Mouse (Mus musculus): ENCODE data around the gene Samd1. TPM values are rescaled to one million over a fixed set of nuclear protein-coding genes. Genes with fewer than 3 reads are reported as not detected.

Samd1 gene
- total RNA-seq (2021) = 10 to 100 TPM; 27.3 to 33.1 TPM

DNA sequence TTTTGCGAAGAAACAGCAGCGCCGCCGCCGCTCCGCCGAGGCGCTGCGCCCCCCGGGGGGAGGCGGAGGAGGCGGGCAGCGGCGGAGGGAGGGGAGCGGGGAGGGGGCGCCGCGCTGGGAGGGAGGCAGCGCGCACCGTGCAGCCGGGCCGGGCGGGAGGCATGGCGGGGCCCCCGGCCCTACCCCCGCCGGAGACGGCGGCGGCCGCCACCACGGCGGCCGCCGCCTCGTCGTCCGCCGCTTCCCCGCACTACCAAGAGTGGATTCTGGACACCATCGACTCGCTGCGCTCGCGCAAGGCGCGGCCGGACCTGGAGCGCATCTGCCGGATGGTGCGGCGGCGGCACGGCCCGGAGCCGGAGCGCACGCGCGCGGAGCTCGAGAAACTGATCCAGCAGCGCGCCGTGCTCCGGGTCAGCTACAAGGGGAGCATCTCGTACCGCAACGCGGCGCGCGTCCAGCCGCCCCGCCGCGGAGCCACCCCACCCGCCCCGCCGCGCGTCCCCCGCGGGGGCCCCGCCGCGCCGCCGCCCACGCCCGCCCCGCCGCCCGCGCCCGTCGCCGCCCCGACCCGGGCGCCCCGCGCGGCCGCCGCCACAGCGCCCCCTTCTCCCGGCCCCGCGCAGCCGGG is at the start of gene Samd1:
Samd1 (plus strand) TSS at position 162 of the 631 bp plus-strand sequence.
- intact Hi-C loops (cut with DNase I) = loop anchor here (5.0 kb wide), 2 partner anchors 40 to 100 kb away; partner anchors contain the start of genes Asf1b and Gm10644
- DNase-seq = peak; percentile 63 to 67

GRCm38 (mm10) chr8:83954749-83955105 is 42.7 kb upstream of the Samd1 start:
- intact Hi-C loops (cut with DNase I) = loop anchor here (2.0 to 5.0 kb wide), 4 partner anchors 43 to 297 kb away; partner anchors contain the start of gene Samd1

GRCm38 (mm10) chr8:83955106-83955957 is 42.1 kb upstream of the Samd1 start, which contains the start of the genes Gm10644 and Asf1b:
TSS of gene Gm10644 (minus strand) at chr8:83955205.
TSS of gene Asf1b (plus strand) at chr8:83955507.
- peak; percentile 92 to 94 for DNase-seq
- intact Hi-C loops (cut with DNase I) = loop anchor here (2.0 to 5.0 kb wide), 3 partner anchors 42 to 298 kb away; partner anchors contain the start of gene Samd1

More at GRCm38 (mm10) chr8:83954749-83955105, 42.7 kb upstream of the Samd1 start:
- no peak for DNase-seq

GRCm38 (mm10) chr8:83955958-83956218 is 41.6 kb upstream of the Samd1 start:
- DNase-seq = no peak
- intact Hi-C loops (cut with DNase I) = loop anchor here (2.0 to 5.0 kb wide), 4 partner anchors 41 to 299 kb away; partner anchors contain the start of gene Samd1

GRCm38 (mm10) chr8:83956789-83957188 is 40.7 kb upstream of the Samd1 start:
- no peak for DNase-seq
- intact Hi-C loops (cut with DNase I) = loop anchor here (2.0 to 5.0 kb wide), 3 partner anchors 41 to 299 kb away; partner anchors contain the start of gene Samd1

GRCm38 (mm10) chr8:83964015-83964765 is 33.3 kb upstream of the Samd1 start:
- DNase-seq = peak in 1 of 2 experiments; percentile 56
- intact Hi-C loops (cut with DNase I) = no loop called here

GRCm38 (mm10) chr8:83967701-83968100 is 29.8 kb upstream of the Samd1 start:
- intact Hi-C loops (cut with DNase I) = no loop called here
- no peak for DNase-seq

GRCm38 (mm10) chr8:83971121-83971520 is 26.4 kb upstream of the Samd1 start:
- intact Hi-C loops (cut with DNase I) = no loop called here
- DNase-seq = no peak

GRCm38 (mm10) chr8:83971661-83972060 is 25.8 kb upstream of the Samd1 start:
- intact Hi-C loops (cut with DNase I) = no loop called here

DNA sequence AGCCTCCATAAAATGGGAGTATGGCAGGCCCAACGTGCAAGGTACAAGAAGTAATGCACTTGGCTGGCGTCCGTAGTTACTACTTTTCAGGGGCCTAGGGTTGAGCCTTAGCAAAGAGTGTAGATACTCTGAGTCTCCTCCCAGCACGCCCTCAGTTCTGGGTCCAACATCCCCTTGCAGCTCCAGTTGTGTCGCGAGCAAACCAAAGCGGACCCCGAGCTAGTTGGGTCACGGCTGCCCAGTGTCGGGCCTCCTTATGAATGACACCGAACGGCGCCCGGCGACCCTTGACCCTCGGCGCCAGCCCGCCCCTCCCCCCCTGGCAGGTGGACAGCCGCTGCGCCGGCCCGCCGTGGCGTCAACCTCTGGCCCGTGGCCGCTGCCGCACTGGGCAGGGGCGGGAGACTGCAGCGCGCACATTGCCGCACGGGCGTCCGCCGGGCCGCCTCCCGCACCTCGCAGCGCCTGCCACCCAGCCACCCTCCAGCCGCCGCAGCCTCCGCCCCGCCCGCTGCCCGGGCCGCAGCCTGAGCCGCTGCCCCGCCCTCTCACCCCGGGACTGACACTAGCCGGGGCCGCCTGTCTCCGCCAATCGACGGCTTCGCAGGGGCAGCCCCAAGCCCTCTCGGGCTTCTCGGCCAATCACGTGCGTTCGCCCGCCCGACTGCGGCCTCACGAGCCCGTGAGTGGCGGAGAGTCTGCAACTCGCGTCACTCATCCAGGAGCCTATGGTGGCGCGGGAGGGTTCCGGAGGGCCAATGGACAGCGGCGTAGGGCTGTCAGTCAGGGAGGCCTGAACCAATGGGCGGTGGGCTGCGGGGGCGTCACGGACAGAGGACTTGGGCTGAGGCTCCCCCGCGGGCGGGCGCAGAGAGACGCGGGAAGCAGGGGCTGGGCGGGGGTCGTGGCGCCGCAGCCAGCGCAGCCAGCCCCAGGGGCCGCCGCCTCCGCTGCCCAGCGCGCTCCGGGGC is 25.0 kb upstream of the Samd1 start, which contains the start of gene Prkaca:
Prkaca (plus strand) TSS at position 844 of the 971 bp plus-strand sequence.
- intact Hi-C loops (cut with DNase I) = no loop called here

More at GRCm38 (mm10) chr8:83971661-83972060, 25.8 kb upstream of the Samd1 start:
- no peak for DNase-seq

GRCm38 (mm10) chr8:83973161-83974031 is 24.1 kb upstream of the Samd1 start:
- intact Hi-C loops (cut with DNase I) = no loop called here
- no peak for DNase-seq

More for the DNA sequence above, 25.0 kb upstream of the Samd1 start, which contains the start of gene Prkaca:
- DNase-seq = peak; percentile 95

- intact Hi-C loops (cut with DNase I) = no loop called here
- DNase-seq = no peak
Observed at GRCm38 (mm10) chr8:83974521-83974920, 23.0 kb upstream of the Samd1 start.

DNA sequence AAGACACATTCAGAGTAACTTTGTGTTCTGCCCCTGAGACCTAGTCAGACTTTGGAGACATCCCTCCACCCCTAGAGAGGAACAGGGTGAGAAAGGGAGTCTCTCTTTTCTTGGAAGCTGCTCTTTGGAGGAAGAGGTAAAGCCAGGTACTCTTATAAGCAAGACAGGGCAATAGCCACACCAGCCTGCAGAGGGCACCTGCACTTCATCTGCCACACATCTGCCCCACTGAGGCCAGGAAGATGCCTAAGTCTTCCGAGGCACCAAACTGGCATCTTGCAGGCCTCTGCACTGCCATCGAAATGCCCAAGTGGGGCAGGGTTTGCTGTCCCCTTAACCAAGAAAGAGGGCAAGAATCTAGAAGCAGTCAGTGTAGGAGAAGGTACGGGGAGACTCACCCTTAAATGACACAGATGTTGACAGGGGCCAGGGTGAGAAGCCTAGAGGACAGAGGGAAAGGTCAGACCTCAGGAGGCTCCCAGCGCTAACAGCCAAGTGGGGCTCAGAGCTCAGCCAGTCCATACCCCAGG is 21.3 kb upstream of the Samd1 start:
- no peak for DNase-seq
- intact Hi-C loops (cut with DNase I) = no loop called here

DNA sequence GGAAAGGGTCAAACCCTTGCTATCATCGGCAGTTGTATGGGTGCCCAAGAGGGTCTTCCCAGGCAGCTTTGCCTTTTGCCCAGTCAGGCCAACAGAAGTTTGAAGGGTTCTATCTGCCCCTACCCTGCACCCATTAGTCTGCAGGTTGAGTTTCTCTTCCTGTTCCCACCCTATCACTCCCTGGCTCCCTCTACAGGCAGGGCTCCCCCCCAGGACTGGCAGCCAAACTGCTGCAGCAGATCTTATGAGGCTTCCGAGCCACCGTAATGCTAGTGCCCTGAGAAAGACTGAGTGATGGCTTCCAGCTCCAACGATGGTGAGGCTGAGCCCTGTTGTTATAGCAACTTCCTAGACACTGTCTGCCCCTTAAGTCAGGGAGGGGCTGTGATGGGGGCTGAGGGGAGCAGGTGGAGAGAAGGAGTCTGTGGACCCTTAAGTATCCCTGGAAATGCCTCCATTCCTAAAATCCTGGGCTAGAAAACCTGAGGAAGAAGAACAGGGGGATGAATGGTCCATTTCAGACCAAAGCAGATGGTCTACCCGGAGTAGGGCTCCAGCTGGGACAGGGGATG is 20.6 kb upstream of the Samd1 start:
- intact Hi-C loops (cut with DNase I) = no loop called here
- DNase-seq = no peak

- DNase-seq = peak; percentile 37 to 43
- intact Hi-C loops (cut with DNase I) = no loop called here
Observed at GRCm38 (mm10) chr8:83977646-83978045, 19.8 kb upstream of the Samd1 start.

- intact Hi-C loops (cut with DNase I) = no loop called here
- no peak for DNase-seq
Observed at GRCm38 (mm10) chr8:83978200-83978599, 19.3 kb upstream of the Samd1 start.

DNA sequence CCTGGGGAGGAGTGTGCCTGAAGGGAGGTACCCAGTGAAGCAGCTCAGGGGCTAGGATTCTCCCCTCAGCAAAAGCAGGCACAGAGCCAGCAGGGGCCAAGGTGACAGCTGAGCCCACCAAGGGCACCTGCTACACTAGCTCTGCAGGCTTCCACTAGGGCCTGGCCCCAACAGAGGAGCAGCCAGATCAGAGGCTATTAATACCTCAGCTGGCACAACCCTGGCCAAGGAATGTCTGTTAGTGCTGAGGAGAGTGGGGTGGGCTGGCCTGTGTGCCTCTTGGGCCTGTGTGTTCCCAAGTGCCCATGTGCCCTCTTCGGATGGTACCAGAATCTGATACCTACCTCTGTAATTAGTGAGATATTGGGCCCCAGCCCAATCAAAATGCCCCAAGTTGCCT is 17.2 kb upstream of the Samd1 start:
- peak; percentile 41 to 49 for DNase-seq
- intact Hi-C loops (cut with DNase I) = no loop called here

DNA sequence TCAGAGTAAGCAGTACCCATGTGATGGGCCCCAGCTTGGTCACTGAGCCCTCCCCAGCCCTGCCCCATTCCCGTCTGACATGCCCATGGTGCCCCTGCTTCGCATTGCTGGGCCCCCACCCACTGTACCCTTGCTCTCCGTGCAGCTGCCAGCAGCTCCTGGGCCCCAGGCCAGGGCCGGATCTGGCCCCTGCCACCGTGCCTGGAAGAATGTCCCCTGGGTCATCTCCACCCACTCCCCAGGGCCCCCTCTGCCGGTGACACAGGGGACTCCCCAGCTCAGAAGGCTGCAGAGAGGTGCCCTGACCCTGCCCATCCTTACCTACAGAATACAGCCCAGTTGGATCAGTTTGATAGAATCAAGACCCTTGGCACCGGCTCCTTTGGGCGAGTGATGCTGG is 16.6 kb upstream of the Samd1 start:
- intact Hi-C loops (cut with DNase I) = no loop called here
- DNase-seq = peak; percentile 69 to 75
